Mouse (Mus musculus) CD4-positive, CD25-positive, alpha-beta regulatory T cell, adult 4 months (primary cell): ENCODE data around the gene Coq2. TPM values are rescaled to one million over a fixed set of nuclear protein-coding genes. Genes with fewer than 3 reads are reported as not detected.

Experiments used
- ATAC-seq: one replicate; pipeline ENCODE4 v1.8.0; 2017
- polyA plus RNA-seq, 2 experiments: library from polyadenylated mRNA; unstranded; fragments of 100-300 nt; shearing (Covaris generic); gene quantifications; one replicate each; pipeline ENCODE4 v1.2.1; 2017

Coq2 gene
- polyA plus RNA-seq, 2 experiments from 2014 or later = 12.0 to 12.9 TPM

DNA sequence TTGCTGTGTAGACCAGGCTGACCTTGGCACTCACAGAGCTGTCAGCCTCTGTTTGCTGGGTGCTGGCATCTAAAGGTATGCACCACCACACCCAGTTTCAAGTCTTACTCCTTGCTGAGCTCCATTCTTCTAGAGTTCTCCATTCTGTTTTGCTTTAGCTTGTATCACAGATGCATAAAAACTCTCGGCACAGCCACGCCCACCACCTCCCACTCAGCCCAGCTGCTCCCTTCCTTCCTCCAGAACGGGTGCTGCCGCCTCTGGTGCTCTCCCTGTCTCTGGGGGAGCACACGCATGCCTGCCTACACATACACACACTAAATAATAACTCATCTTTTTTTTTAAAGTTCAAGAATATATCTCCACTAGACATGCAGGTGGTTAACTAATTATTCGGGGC, 16.5 kb downstream of the Coq2 start:
- no peak for ATAC-seq

DNA sequence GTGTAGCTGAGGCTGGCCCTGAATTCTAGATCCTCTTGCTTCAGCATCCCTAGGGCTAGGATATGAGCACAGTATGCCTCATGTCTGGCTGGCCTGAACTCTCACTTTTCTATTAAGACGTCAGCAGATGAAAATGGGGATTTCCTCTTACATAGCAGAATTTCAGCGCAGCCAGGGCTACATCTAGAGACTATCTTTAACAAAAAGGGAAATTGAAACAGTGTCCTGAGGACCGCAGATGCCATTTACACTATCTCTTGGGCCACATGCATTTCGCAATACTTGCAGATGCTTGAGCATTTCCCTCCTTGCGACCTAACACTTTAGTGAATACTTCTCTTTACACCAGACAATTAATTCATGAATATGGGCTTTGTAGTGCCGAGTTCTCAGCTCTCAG, 18.6 kb downstream of the Coq2 start:
- ATAC-seq = no peak

DNA sequence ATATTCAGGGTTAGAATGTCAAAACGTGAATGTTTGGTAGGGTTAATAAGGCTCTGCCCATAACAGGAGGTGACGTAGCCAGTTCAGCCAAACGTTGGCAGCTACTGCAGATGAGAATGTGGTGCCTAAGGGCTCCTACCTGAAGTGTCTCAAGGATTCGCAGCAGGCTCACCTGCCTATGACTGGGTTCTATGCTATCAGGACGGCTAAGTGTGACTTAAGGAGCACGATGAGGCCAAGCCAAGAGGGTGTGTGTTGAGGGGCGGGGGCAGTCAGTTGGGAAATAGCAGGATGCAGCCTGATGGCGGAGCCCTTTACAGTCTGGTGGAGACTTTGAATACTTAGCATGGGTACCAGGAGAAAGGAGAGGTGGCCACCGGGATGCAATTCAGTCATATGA, 22.6 kb downstream of the Coq2 start:
- no peak for ATAC-seq

DNA sequence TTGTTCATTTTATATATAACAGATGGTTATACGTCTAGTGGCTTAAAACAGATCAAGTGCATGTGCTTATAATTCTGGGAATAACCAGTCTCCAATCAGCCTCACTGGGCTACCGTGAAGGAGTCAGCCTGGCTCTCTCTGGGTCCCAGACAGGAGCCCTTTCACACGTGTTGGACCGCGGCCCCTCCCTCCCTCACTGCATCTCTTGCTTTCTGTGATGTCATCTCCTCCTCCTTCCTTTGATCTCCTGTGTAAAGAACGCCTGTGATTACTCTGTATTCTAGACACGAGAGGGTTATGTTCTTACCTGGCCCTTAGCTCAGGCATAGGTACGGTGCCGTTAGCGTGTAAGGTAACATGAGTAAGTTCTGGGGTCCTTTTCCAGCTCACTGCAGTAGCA, 23.5 kb downstream of the Coq2 start:
- ATAC-seq = peak; percentile 97

GRCm38 (mm10) chr5:100650969-100651368, 24.0 kb downstream of the Coq2 start:
- ATAC-seq = no peak

GRCm38 (mm10) chr5:100648546-100648945, 26.4 kb downstream of the Coq2 start:
- ATAC-seq = no peak

GRCm38 (mm10) chr5:100648046-100648445, 26.9 kb downstream of the Coq2 start:
- ATAC-seq = no peak

GRCm38 (mm10) chr5:100646558-100646957, 28.4 kb downstream of the Coq2 start:
- ATAC-seq = no peak

DNA sequence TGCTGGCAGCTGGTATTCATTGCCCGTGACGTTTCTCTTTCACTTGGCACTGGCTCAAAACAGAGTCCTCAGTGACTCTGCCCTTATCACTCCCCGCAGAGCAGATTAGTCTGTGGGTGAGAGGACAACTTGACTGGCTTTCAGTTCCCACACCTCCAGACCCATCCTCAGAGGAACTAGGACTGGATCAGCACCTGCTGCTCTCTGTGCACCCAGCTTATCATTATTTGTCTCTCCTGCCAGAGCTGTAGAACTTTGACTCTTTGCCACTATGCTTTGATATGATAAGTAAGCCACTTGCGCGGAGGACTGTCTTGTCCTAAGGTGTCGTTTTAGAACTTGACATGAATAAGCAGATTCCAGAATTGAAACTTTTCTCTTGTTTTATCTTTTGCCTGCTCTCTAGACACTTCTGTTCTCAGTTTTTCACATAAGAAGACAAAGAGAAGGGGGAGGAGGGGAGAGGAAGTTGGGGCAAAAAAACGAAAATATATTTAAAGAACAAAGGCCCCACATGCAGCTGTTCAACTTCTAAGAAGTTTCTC, 30.9 kb downstream of the Coq2 start:
- peak; percentile 57 for ATAC-seq

DNA sequence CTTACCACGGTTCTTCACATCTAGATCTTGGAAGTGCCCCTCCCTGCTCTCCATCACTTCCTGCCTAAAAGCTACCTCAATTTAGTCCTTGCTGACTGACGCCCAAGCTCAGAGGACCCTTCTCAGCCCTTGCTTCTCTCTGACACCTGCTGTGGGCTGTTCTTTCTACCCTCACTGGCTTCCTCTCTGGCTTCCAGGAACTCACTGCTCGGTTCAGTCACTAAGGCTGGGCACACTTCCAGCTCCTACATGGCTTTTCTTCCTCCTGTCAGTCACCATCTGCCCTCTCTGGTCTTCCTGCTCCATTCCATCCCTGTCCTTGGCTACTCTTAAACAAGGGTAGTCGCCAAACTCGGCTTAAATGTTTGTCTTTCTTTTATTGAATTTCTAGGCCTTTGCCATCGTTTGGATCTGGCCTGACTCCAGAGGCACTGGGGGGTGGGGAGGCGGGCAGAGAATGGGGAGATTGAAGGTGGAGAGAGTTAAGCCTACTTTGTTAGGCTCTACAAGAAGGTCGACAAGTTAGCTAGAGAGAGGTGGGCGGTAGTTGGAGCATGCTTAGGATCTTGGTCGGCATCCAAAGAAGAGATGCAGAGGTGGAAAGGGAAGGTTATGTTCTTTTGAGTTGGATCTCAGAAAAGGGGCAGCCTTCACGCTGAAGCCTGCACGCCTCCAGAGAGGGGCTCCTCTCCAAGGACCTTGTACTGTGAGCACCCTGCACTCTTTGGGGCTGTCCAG, 31.5 kb downstream of the Coq2 start:
- peak; percentile 65 for ATAC-seq

DNA sequence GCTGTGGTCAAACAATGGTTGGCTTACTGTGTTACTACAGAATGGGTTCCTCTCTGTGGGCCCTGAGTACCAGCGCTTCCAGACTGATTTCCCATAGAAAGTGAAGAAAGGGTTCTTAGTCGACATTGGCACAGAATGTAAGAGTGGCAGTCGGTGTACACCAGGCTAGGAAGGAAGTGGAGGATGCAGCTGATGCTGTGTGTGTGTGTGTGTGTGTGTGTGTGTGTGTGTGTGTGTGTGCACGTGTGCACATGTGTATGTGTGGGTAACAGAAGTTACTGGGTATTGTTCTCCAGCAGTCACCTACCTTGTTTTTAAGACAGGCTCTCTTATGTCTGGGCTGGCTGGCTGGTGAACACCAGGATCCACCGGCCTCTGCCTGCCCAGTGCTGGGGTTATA, 32.6 kb downstream of the Coq2 start:
- peak; percentile 36 for ATAC-seq

DNA sequence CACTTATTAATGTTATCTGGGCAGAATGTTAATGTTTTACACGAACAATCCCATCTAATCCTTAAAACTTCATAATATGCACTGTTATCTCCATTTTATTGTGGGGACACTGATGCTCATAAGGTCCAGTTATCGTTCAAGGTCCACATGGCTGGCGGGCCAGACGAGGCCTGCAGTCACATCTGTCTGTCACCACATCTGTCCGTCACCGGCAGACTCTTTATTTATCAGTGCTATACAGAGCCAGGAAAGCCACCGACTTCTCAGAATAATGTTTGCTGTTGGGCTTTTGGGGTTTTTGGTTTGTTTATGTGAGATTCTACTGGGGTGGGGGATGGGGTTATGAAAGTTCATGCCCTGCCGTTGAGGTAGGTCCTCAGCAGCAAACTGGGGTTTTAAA, 36.5 kb downstream of the Coq2 start:
- ATAC-seq = no peak

DNA sequence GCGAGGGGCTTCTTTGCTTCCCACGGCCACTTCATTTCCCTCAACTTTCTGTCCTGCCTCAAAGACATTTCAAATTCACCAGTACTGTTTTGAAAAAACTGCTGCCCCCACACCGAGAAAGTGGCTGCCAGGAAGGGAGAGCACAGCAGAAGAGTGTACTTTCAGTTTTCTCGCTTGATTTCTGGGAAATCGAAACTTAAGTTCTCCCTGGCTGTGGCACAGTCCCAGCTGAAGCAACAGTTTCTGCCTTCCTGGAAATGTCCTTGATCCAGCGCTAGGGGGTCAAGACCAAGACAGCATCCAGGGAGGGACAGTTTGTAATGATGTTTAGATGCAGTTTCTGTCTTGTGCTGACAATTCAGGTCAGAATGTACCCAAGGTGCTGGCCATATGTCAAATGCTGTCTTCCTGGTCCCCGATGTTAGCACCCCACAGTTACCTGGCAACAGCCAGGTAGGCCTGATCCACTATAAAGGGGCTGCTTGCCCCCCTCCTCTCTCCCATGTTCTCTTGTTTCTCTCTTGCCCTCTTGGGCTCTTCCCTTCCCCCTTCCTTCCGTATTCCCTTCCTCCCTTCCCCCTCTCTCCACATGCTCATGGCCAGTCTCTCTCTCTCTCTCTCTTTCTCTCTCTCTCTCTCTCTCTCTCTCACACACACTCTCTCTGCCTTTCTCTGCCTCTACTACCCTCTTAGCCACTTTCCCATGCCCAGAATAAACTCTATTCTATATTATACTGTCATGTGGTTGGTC, 38.0 kb downstream of the Coq2 start:
- ATAC-seq = peak; percentile 75

DNA sequence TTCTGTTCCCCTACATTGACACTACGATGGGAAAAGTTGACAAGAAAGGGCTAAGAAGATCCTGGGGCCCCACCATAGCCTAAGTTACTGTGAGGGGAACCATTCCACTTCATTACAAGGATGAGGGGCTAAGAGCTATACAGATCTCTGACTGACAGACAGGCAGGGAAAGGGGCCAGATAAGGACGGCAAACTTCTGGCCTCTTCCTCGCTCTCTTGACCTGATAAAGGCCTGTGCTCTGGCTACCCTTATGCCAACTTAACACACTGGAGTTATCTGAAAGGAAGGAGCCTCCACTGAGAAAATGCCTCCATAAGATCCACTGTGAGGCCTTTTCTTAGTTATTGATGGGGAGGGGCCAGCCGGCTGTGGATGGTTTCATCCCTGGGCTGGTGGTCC, 39.0 kb downstream of the Coq2 start:
- ATAC-seq = no peak

GRCm38 (mm10) chr5:100634885-100635478, 40.0 kb downstream of the Coq2 start:
- ATAC-seq = no peak

DNA sequence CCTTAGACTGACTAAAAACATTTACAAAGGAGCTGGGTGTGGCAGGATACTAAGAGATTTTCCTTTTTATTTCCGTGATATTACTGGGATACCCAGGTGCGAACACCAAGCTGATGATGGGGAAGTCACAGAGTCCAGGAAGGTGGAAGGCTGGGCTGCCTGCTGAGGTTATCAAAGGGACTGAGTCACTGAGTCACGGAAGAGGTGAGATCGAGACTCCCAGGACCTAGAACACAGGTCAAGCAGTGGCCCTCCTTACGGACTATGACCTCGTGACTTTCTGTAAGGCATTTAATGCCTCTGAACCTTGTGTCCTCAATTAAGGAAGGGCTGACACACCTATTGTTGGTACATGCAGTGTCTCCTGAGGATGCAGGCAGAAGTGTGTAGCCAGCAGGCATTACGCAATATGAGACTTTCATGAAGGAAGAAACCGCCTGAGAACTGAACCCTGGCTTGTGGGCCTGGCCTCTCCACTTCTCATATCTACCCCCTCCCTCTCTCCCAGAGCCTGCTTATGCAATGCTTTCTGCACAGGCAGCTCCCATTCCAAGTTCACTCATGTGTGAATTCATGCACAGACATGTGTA, 42.3 kb downstream of the Coq2 start:
- no peak for ATAC-seq

- ATAC-seq = no peak
These were observed 46.1 kb downstream of the Coq2 start for GRCm38 (mm10) chr5:100628807-100629206.

GRCm38 (mm10) chr5:100626526-100626925, 48.4 kb downstream of the Coq2 start:
- ATAC-seq = no peak

GRCm38 (mm10) chr5:100624743-100625360, 50.1 kb downstream of the Coq2 start:
- ATAC-seq = no peak

DNA sequence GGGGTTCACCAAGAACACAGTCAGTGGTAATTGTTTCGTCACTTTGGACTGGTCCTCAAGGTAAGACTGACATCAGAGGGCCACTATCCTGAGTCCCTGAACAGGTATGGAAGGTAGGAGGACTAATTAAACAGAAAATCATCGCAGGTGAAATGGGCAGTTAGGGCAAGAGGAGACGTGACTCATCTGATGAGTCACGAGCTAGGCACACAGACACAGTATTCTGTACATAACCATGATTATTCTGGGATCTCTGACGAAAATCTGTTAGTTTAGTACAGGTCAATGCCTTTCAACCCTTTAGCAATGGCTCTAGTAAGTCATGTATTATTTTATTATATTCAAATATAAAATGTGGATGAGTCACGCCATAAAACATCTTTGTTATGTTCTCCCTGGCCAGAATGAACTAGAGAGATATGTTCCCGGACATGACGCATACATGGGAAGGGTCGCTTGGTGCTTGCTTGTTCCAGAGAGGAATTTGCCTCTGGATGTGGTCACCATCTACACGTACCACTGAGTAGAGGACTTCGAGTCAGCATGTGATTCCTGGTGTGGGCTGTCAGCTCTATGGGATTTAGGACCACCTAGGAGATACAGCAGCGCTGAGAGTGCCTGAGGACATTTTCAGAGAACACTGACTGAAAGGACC, 52.3 kb downstream of the Coq2 start:
- ATAC-seq = peak; percentile 37

- peak; percentile 69 for ATAC-seq
These were observed 52.9 kb downstream of the Coq2 start for GRCm38 (mm10) chr5:100621876-100622508.

DNA sequence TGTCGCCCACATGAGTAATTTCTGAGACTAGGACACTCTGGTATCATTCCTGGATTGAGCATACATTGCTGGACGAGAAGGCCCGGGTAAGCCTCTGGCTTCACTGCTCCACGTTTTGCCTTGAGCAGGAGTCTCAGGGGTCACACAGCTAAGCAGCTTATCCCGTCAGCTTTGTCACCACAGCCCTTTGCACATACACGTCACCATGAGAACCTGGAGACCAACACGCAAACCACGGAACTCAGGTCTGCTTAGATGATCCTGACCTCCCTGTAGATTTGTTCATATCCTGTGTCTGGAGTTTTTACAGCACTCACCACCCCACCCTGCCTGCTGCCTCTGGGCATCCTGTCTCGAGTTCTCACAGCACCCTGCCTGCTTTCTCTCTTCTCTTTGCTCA, 54.0 kb downstream of the Coq2 start:
- ATAC-seq = peak; percentile 79
